Mouse (Mus musculus): Measurements from ENCODE around the gene Amdhd1. TPM values are rescaled to one million over a fixed set of nuclear protein-coding genes. Genes with fewer than 3 reads are reported as not detected.

Amdhd1 gene
- total and polyA plus RNA-seq, 3 experiments: not detected

DNA sequence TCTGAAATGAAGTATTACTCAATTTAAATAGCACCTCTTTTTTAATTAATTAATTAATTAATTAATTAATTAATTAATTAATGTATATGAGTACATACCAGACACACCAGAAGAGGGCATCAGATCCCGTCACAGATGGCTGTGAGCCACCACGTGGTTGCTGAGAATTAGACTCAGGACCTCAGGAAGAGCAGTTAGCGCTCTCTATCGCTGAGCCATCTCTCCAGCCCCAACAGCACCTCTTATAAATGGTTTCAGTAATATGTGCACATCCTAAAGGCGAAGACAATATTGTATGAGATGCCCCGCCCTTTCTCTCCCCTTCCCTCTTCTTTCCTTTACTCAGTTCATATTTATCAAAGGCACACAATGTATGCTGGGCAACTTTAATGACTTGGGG is 28.8 kb upstream of the Amdhd1 start:
- no peak for TF ChIP-seq TBP (IDR thresholded peaks at IDR 0.05; ENCODE audit: low read depth, low read length)
- no peak for TF ChIP-seq POLR2AphosphoS2 (IDR thresholded peaks at IDR 0.05; ENCODE audit: low read length)
- no peak for TF ChIP-seq MYB (IDR thresholded peaks at IDR 0.05; ENCODE audit: low read depth, low read length)
- TF ChIP-seq JUND (IDR thresholded peaks at IDR 0.05; ENCODE audit: low read depth, low read length): no peak
- TF ChIP-seq UBTF (IDR thresholded peaks at IDR 0.05; ENCODE audit: borderline replicate concordance, insufficient read depth, low read depth, low read length): no peak
- TF ChIP-seq ETS1 (IDR thresholded peaks at IDR 0.05; ENCODE audit: low read depth, low read length): no peak
- no peak for TF ChIP-seq GATA1 (IDR thresholded peaks at IDR 0.05; ENCODE audit: low read depth, low read length)
- no peak for TF ChIP-seq CTCF (IDR thresholded peaks at IDR 0.05 in 2 of 3, conservative IDR thresholded peaks at IDR 0.05 in 1 of 3; ENCODE audit: control insufficient read depth in 1 of 3, insufficient read depth in 1 of 3, low read depth in 2 of 3, low read length in 3 of 3, poor library complexity in 1 of 3, severe bottlenecking in 1 of 3)
- no peak for TF ChIP-seq TAL1 (IDR thresholded peaks at IDR 0.05; ENCODE audit: low read length)
- no peak for TF ChIP-seq HCFC1 (IDR thresholded peaks at IDR 0.05; ENCODE audit: low read depth, low read length)
- no peak for TF ChIP-seq CHD2 (IDR thresholded peaks at IDR 0.05; ENCODE audit: low read length)
- TF ChIP-seq ELF1 (IDR thresholded peaks at IDR 0.05; ENCODE audit: low read depth, low read length): no peak
- TF ChIP-seq NRF1 (IDR thresholded peaks at IDR 0.05; ENCODE audit: insufficient read depth, low read depth, low read length, poor library complexity, severe bottlenecking): no peak
- TF ChIP-seq SIN3A (IDR thresholded peaks at IDR 0.05; ENCODE audit: low read length): no peak
- no peak for TF ChIP-seq POLR2AphosphoS5 (IDR thresholded peaks at IDR 0.05; ENCODE audit: borderline replicate concordance, low read depth, low read length)
- TF ChIP-seq MYC (IDR thresholded peaks at IDR 0.05; ENCODE audit: low read depth, low read length): no peak
- Histone ChIP-seq H3K79me2 (ENCODE audit: control insufficient read depth, insufficient read depth, low read length, poor library complexity) (no peaks in the 10 kb centered on the region), H3K9me3 (replicated peaks; ENCODE audit: insufficient read depth, low read length) (no peaks in the 10 kb centered on the region), H3K36me3 (ENCODE audit: control insufficient read depth in 1 of 2, insufficient read depth in 2 of 2, low read length in 2 of 2) (no peaks in the 10 kb centered on the region; a peak in 1 of 4 replicates), H3K27me3 (ENCODE audit: control insufficient read depth in 1 of 2, insufficient read depth in 2 of 2, low read length in 2 of 2) (peaks cover 0 to 1% of the 10 kb centered on the region in 2 experiments; a peak in 3 of 4 replicates), H3K4me3 (ENCODE audit: control insufficient read depth in 1 of 2, insufficient read depth in 1 of 2, low read depth in 2 of 2, low read length in 2 of 2) (no peak overlapping the region), H3K27ac (ENCODE audit: control insufficient read depth, low read depth, low read length) (no peak overlapping the region), H3K9ac (ENCODE audit: control insufficient read depth, low read depth, low read length, poor library complexity, severe bottlenecking) (no peak overlapping the region), H3K4me1 (ENCODE audit: control insufficient read depth in 1 of 2, insufficient read depth in 2 of 2, low read length in 2 of 2) (peaks cover 0 to 4% of the 10 kb centered on the region in 2 experiments; a peak in 1 of 4 replicates)
- no peak for DNase-seq (ENCODE audit: low read depth, low spot score)

DNA sequence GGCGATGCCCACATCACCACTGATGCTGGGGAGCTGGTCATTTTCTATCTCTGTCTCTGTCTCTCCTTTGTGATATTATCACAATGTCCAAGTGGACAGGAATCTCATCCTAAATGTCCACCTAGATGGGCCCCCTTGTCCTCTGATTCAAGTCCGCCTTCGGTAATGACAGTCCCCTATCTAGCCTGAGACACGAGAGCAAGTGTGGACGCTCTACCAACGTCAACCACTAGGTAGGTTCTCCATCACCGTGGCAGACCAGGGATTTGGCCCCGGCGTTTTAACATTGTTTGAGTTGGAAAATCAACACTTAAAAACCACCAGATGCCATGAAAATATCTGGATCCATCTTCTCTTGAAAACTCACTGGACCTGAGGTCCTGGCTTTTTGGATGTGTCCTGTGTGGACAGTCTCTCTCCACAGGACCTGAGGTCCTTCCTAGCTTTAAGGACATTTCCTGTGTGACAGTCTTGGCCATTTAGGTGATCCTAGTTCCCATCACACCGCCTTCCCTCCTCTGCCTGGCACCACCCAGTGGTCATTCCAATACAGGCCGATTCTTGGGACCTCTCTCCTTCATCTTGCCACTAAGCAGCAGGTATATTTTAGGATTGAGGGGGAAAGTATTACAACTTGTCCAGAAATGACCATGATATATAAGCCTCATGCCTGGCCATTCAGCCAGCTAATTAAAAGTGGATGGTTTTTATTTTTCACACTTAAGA is 28.2 kb upstream of the Amdhd1 start:
- Histone ChIP-seq H3K4me1 (ENCODE audit: control insufficient read depth in 1 of 2, insufficient read depth in 2 of 2, low read length in 2 of 2) (no peaks in the 10 kb centered on the region), H3K27me3 (ENCODE audit: control insufficient read depth in 1 of 2, insufficient read depth in 2 of 2, low read length in 2 of 2) (peaks cover 0 to 1% of the 10 kb centered on the region in 2 experiments; a peak in 3 of 4 replicates), H3K9ac (ENCODE audit: control insufficient read depth, low read depth, low read length, poor library complexity, severe bottlenecking) (no peak overlapping the region), H3K9me3 (replicated peaks; ENCODE audit: insufficient read depth, low read length) (no peaks in the 10 kb centered on the region), H3K36me3 (ENCODE audit: control insufficient read depth in 1 of 2, insufficient read depth in 2 of 2, low read length in 2 of 2) (no peaks in the 10 kb centered on the region), H3K27ac (ENCODE audit: control insufficient read depth, low read depth, low read length) (no peak overlapping the region), H3K4me3 (ENCODE audit: control insufficient read depth in 1 of 2, insufficient read depth in 1 of 2, low read depth in 2 of 2, low read length in 2 of 2) (no peak overlapping the region), H3K79me2 (ENCODE audit: control insufficient read depth, insufficient read depth, low read length, poor library complexity) (no peaks in the 10 kb centered on the region)
- TF ChIP-seq SMC3 (IDR thresholded peaks at IDR 0.05; ENCODE audit: low read depth, low read length) (0 out of 2 replicates have a peak, but pooled peaks have one; percentile 7), TCF12 (IDR thresholded peaks at IDR 0.05; ENCODE audit: low read depth, low read length) (no peak)
- DNase-seq (ENCODE audit: low read depth, low spot score): no peak
